Mouse (Mus musculus) forebrain, embryonic 11.5 days (tissue): ENCODE measurements around the gene Pheta1. TPM values are rescaled to one million over a fixed set of nuclear protein-coding genes. Genes with fewer than 3 reads are reported as not detected.

Experiments used
- ATAC-seq: fragments of 200-750 bp; cut with Nextera tagmentation; replicated peaks from 2 replicates; pipeline ENCODE4 v1.8.0; 2017; ENCODE audit warnings: moderate TSS enrichment; ENCODE audit not compliant: low FRiP score
- DNase-seq: peaks from one replicate; pipeline ENCODE4 v3.0.0-alpha.2; 2017; ENCODE audit warnings: low spot score
- H3K27ac ChIP-seq: fragments of 300-500 bp; sonication (generic); 2 replicates; pipeline ENCODE4 v1.5.1; 2014; ENCODE audit warnings: low read depth, low read length
- H3K27me3 ChIP-seq: fragments of 300-500 bp; sonication (generic); 2 replicates; pipeline ENCODE4 v1.6.1; 2014; ENCODE audit warnings: mild to moderate bottlenecking, low read length, mixed read lengths; ENCODE audit not compliant: control insufficient read depth, insufficient read depth
- H3K36me3 ChIP-seq: fragments of 300-500 bp; sonication (generic); 2 replicates; pipeline ENCODE4 v1.6.1; 2014; ENCODE audit warnings: mild to moderate bottlenecking, low read length, moderate library complexity, mixed read lengths; ENCODE audit not compliant: control insufficient read depth, insufficient read depth
- H3K4me1 ChIP-seq: fragments of 300-500 bp; sonication (generic); replicated peaks from 2 replicates; pipeline ENCODE4 v1.6.1; 2014; ENCODE audit warnings: low read length, mixed read lengths; ENCODE audit not compliant: control insufficient read depth, insufficient read depth
- H3K4me2 ChIP-seq: fragments of 300-500 bp; sonication (generic); 2 replicates; pipeline ENCODE4 v1.6.1; 2014; ENCODE audit warnings: low read depth, mild to moderate bottlenecking, low read length, moderate library complexity, mixed read lengths; ENCODE audit not compliant: severe bottlenecking
- H3K4me3 ChIP-seq: fragments of 300-500 bp; sonication (generic); 2 replicates; pipeline ENCODE4 v1.5.1; 2014; ENCODE audit warnings: low read depth, low read length
- H3K9ac ChIP-seq: fragments of 300-500 bp; sonication (generic); 2 replicates; pipeline ENCODE4 v1.6.1; 2014; ENCODE audit warnings: low read length
- H3K9me3 ChIP-seq: fragments of 300-500 bp; sonication (generic); 2 replicates; pipeline ENCODE4 v1.6.1; 2016; ENCODE audit warnings: low read length, mixed read lengths; ENCODE audit not compliant: control insufficient read depth
- WGBS: fragments of 180-500 bp; shearing (Covaris S2); extraction: QIAGEN DNeasy Blood & Tissue Kit; methylation state at CpG from one replicate; pipeline ENCODE4 v1.1.7; 2014; 5-methylcytosine and 5-hydroxymethylcytosine counted together
- polyA plus RNA-seq: library from polyadenylated mRNA; unstranded; fragments of >200 nt; fragmentation: Nextera tagmentation; extraction: Ambion mirVana; gene quantifications from 2 replicates; pipeline ENCODE4 v1.2.1, GENCODE M21; 2014

Gene Pheta1
- polyA plus RNA-seq, 1 experiment from 2014 or later, result 35.7 TPM

GRCm38 (mm10) chr5:121836692-121837415, 11.9 kb upstream of the Pheta1 start:
- H3K4me1 ChIP-seq, result peaks cover 32% of the 10 kb centered on the region
- peak overlapping the region; percentile 63 for H3K4me3 ChIP-seq
- H3K9ac ChIP-seq, result peak overlapping the region; percentile 66
- DNase-seq (peak; percentile 91), ATAC-seq (peak; percentile 81)
- peaks cover 31% of the 10 kb centered on the region for H3K27me3 ChIP-seq
- peak overlapping the region; percentile 92 for H3K4me2 ChIP-seq
- WGBS, result under 1% methylated on average over 76 of the region's 77 CpGs
- H3K27ac ChIP-seq, result no peak overlapping the region
- no peaks in the 10 kb centered on the region for H3K36me3 ChIP-seq
- no peaks in the 10 kb centered on the region for H3K9me3 ChIP-seq

DNA sequence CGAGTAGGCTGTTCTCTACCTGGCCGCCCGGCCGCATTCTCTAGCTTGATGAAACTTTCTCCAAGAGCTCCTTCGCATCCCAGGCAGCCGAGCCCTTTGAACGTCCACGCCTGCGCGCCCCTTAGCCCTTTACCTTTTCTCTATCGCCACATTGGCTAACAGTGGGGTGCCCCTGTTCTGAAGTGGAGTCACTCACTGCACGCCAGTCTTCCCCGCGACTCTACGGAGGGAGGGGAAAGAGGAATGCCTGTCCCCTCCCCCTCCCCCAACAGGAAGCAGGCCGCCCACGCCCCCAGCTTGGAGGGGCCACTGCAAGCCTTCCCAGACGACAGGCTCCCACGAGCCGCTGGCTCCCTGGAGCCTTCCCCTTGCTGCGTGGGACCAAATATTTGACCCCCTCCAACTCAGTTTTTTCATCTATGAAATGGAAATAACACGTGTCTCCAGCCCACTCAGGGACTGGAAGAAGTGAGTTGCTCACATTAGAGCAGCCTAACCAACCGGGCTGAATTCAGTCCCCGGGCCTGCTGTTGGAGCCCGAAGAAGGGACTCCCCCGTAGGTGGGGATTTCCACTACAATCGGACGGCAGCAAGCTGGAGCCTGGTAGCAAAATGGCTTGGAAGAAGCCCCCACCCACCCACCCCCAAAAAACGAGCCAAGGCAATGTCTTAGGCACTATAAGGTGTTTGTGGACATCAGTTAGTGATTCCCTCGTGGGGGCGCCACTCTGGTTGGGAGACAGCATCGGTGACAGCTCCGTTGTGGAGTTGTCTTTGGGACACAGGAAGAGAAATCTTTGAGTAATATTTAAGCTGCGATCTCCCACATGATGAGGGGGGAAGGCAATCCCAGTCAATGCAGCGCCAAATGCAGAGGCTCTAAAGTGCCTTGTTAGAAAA, 11.1 kb upstream of the Pheta1 start, which contains the start of gene Sh2b3:
Gene Sh2b3 (minus strand): TSS at position 206 of the 900 bp plus-strand sequence.
- ATAC-seq (no peak), DNase-seq (no peak)
- H3K9ac ChIP-seq, result peak within 1 kb of the TSS; percentile 66
- H3K9me3 ChIP-seq, result no peaks in the 10 kb centered on the region
- peak within 1 kb of the TSS; percentile 63 for H3K4me3 ChIP-seq
- H3K4me1 ChIP-seq, result peaks cover 32% of the 10 kb centered on the region
- H3K27ac ChIP-seq, result no peak within 1 kb of the TSS
- peaks cover 39% of the 10 kb centered on the region for H3K27me3 ChIP-seq
- 2% methylated on average over 35 of the region's 35 CpGs for WGBS
- H3K36me3 ChIP-seq, result no peaks in the 10 kb centered on the region
- peak within 1 kb of the TSS; percentile 92 for H3K4me2 ChIP-seq

- no peak overlapping the region for H3K27ac ChIP-seq
These were observed 10.2 kb upstream of the Pheta1 start for GRCm38 (mm10) chr5:121838341-121839127.

DNA sequence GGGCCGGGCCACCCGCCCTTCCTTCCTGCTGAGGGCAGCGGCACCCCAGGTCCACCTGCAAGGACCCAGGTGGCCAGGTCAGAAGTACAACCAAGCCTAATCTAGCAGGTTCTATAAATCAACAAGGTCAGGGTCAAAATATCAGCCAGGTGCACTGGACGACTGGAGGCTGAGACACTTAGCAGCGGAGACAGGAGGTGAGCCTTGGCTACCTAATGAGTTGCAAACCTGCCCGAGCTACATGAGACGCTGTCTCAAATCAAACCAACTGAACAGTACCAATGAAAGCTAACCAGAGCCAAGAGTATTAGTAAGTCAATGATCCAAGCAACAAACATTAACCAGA, 9.7 kb upstream of the Pheta1 start:
- WGBS, result 32% methylated on average over 7 of the region's 7 CpGs
- H3K36me3 ChIP-seq, result no peaks in the 10 kb centered on the region
- no peak overlapping the region for H3K27ac ChIP-seq
- peaks cover 34% of the 10 kb centered on the region for H3K4me1 ChIP-seq
- H3K9me3 ChIP-seq, result no peaks in the 10 kb centered on the region
- peak overlapping the region; percentile 63 for H3K4me3 ChIP-seq
- H3K4me2 ChIP-seq, result peak overlapping the region; percentile 59; the same call in 1 of the 2 replicates
- H3K9ac ChIP-seq, result no peak overlapping the region
- ATAC-seq, result no peak
- peaks cover 52% of the 10 kb centered on the region for H3K27me3 ChIP-seq
- DNase-seq, result no peak

More at GRCm38 (mm10) chr5:121838341-121839127, 10.2 kb upstream of the Pheta1 start:
- DNase-seq, result peak; percentile 67
- Histone ChIP-seq H3K36me3 (no peaks in the 10 kb centered on the region), H3K27me3 (peaks cover 46% of the 10 kb centered on the region), H3K9me3 (no peaks in the 10 kb centered on the region), H3K4me3 (peak overlapping the region; percentile 63), H3K9ac (peak overlapping the region; percentile 16; the same call in 1 of the 2 replicates), H3K4me2 (peak overlapping the region; percentile 59), H3K4me1 (peaks cover 34% of the 10 kb centered on the region)
- no peak for ATAC-seq
- WGBS, result 1% methylated on average over 46 of the region's 46 CpGs

GRCm38 (mm10) chr5:121841516-121841915, 7.3 kb upstream of the Pheta1 start:
- Histone ChIP-seq H3K27ac (no peak overlapping the region), H3K9ac (no peak overlapping the region), H3K4me2 (no peak overlapping the region), H3K27me3 (peaks cover 52% of the 10 kb centered on the region), H3K9me3 (no peaks in the 10 kb centered on the region), H3K4me3 (no peak overlapping the region), H3K36me3 (no peaks in the 10 kb centered on the region), H3K4me1 (peaks cover 23% of the 10 kb centered on the region)
- 93% methylated on average over 9 of the region's 9 CpGs for WGBS
- DNase-seq (no peak), ATAC-seq (no peak)

DNA sequence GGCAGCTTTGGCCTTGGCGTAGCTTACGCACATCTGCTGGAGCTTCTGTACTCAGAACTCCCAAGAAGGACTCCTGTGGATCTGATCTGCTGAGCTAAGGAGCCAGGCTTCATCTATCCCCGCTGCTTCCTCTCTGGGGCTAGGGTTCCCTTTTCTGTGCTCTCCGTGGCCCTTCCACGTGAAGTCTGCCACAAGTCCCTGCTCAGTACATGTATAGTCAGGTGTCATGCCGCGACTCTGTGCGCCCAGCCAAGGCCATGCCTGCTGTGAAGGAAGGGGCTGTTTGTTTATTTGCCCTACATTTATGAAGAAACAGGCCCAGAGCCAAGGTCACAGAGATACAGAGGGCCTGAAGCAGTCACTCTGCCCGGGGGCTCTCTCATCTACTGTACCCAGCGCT, 6.8 kb upstream of the Pheta1 start:
- Histone ChIP-seq H3K36me3 (no peaks in the 10 kb centered on the region), H3K4me3 (no peak overlapping the region), H3K4me2 (no peak overlapping the region), H3K9me3 (no peaks in the 10 kb centered on the region), H3K27me3 (peaks cover 52% of the 10 kb centered on the region), H3K27ac (no peak overlapping the region), H3K9ac (no peak overlapping the region), H3K4me1 (peaks cover 23% of the 10 kb centered on the region)
- WGBS, result 46% methylated on average over 10 of the region's 10 CpGs
- DNase-seq, result no peak
- ATAC-seq, result no peak

- DNase-seq (peak; percentile 87), ATAC-seq (peak; percentile 49; the same call in 1 of the 2 replicates)
- peaks cover 16% of the 10 kb centered on the region for H3K4me1 ChIP-seq
- peak overlapping the region; percentile 70 for H3K9ac ChIP-seq
- peaks cover 45% of the 10 kb centered on the region for H3K27me3 ChIP-seq
- H3K4me3 ChIP-seq, result peak overlapping the region; percentile 40
- no peaks in the 10 kb centered on the region for H3K36me3 ChIP-seq
- under 1% methylated on average over 33 of the region's 33 CpGs for WGBS
- no peaks in the 10 kb centered on the region for H3K9me3 ChIP-seq
- H3K27ac ChIP-seq, result no peak overlapping the region
- peak overlapping the region; percentile 86 for H3K4me2 ChIP-seq
These were observed 6.1 kb upstream of the Pheta1 start for GRCm38 (mm10) chr5:121842665-121843118.
